Mouse (Mus musculus) forelimb bud, embryonic 11.5 days (tissue): ENCODE results near the gene Bag5.
A peak's percentile ranks its signal among the peaks of the same experiment; 100 is the strongest.

Source experiments
- DNase-seq: peaks from one replicate; pipeline ENCODE4 v3.0.0-alpha.2; 2012; ENCODE audit warnings: low read depth, low spot score

Gene Bag5

GRCm38 (mm10) chr12:111698346-111698913, 14.6 kb downstream of the Bag5 start:
- DNase-seq = no peak

DNA sequence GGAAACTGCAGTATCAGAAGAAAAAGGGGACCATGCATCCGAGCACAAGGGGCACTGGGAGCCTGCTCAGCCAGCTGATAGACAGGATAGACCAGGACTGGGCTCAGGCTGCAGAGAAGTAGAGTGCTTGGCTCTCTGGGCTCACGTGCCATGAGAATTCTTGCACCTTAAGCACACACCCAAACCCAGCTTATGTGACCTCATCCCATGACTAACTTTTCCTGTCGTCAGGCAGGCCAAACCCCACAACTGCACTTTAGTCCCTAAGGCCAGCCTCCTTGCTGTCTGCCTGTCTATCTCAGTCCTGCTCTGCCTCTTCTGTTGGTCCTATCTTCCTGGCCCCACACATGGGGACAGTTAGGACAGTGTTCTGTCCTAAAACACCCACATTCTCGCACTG, 15.3 kb downstream of the Bag5 start:
- no peak for DNase-seq

DNA sequence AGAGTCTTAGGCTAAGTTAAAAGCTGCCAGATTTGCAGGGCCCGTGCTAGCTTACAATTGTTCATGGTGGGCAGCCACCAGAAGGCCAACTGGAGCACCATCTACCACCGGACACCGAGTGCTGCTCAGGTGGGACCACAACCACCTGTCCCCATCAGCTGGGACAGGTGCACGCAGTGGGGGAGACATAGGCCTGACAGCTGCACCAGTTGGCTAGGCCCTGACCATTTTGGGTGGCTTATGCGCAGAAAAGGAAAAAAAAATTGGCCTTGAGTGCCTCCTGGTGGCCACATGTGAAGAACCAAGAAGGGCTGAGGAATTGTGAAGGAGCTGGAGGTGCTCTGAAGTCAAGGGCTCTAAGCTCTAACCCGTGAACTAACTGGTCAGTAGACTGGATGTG, 16.8 kb downstream of the Bag5 start:
- DNase-seq = peak; percentile 69

DNA sequence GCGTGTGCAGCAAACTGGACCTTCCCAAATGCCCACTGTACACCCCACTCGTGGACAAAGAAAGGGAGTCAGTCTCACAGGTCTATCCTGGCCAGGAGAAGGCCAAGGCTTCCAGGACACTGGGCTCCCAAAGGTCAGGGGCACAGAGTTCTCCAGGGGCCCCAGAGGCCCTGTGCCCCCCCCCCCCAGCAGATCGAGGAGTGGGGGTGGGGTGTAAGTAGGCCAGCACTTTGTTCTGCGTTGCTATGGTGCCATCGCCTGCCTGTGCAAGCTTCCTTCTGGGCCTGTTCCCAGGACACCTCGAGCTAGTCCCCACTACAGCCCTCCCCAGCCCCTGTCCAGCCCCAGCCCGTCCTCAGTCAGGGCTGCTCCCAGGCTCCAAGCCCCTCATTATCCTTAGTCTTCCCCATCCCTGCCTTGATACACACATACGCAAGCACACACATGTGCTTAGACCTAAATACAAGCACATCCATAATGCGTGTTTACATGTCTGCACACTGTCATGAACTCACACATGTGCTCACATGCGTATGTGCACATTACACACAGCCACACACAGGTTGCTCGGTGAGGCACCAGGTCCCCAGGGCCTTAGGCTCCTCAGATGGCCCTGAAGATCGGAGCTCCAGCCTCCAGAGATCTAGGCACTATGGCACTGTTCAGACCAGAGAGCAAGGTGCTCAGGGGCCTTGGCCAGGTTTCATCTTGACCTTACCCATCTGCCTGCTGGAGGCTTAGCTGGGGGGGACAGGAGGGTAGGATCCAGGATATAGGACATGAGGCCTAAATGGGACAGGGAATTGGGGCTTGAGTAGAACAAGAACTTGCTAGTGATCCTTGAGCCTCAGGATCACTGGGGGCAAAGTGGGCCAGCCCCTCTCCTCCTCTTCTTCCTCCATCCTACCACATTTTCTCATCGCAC, 17.9 kb downstream of the Bag5 start:
- no peak for DNase-seq

DNA sequence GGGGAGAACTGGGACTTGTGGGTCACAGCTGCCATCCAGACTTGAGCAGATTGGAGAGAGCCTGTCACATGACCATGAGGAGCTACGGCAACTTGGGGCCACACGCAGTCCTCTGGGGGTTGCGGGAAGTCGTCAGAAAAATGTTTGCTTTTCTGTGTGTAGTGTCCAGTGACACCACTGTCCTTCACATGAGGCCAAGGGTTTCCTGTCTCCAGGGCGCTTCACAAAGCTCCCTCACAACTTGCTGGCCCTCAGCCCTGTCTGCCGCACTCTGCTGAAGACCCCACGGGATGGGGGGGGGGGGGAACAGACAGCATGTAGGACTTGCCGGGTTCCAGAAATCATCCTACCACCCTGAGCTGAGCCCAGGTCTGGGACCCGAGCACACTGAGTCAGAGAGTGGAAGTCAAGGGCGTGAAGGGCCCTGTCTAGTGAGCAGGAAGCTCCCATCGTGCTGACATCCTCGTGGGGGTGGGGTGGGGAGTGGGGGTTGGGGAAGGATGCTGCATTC, 18.7 kb downstream of the Bag5 start:
- DNase-seq = no peak

DNA sequence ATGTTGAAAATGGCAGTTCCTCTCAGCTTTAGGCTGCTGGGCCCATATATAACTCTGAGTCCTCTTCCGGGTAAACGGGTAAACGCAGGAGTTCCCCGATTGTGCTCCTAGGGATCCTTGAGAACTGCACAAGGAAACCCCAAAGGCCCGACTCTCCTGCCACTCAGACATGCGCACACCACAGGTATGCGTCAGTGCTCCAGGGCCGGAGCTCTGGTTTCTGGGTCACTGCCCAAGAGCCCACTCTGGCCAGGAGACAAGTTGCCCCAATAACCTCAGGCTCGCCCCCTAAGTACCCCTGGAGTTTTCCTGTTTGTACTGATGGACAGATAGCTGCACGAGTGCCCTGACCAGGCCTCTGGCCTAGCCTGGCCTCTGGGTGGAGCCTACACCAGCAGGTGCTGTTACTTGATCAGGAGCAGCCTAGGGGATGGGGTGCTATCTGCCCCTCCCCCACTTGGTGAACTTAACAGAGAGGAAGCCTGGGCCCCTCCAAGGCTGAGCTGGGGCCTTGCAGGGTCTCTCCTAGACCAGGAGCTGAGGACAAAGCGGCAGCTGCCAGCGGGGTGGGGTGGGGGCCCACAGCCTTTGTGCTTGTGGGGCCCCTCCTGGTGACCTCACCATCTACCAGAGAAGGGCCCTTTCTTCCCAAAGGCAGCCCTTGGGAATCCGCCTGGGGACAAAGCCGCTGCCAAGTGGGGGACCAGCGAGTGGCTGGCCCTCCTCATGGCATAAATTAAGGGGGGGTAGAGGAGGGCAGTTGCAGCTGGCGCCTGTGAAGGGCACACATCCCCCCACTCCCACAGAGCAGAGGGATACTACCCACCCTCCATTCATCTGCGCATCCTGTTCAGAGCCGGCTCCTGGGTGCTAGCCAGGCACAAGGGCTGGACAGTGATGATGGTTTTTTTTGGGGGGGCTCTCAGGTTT, 19.5 kb downstream of the Bag5 start:
- DNase-seq = no peak

DNA sequence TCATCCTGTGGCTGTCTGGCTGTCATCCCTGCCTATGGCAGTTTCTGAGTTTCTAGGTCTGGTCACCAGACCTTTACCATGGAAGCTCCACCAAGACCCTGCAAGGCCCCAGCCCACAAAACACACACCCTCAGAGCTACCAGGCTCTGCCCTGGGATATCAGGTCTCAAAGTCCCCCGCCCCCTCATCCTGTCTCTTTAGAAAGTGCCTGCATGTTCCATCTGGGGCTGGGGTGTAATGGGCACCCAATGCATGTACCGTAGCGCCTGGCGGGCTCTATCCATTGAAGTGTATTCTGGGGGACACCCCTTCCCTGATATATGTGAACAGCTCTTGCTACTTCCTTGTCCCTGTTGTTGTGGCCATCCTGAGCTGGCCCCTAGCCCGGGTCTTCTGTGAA, 20.2 kb downstream of the Bag5 start:
- DNase-seq = no peak

DNA sequence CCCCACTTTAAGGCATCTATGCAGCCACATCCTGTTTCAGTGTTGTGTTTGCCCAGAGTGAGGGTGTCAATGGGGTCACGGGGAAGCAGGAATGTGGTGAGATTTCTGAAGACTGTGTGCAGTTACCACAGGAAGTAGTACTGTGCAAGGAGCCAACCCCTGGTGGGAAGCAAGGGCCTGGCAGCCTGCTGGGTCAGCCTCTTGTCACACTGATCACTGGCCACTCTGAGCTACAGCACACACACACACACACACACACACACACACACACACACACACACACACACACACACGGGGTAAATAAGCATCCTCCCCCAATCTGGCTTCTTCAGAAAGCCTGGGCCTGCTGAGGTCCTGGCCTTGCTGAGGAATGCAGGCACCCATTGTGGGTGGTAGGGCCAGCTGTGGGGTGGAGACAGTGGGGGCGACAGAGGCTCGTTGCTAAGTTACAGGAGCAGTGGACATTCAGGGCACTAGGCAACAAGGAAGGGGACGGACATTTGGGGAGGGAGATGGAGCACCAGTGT, 21.6 kb downstream of the Bag5 start:
- DNase-seq = no peak

DNA sequence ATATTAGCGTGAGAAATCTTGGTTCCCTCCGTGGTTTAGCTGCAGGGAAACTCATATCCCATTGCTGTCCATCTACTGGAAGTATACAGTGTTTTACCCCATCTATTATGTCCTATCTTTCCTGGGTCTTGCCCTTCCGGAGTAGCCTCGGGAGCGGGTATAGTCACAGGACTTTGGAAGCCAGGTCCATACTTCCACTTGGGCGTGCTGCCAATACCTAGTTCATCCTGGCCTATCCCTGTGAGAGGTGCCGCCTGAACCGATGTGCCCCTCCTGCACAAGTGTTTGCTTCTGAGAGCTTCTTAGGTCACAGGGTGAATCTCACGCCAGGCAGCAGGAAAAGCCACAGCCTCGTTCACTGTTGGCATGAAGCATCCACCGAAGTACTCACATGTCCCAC, 23.6 kb downstream of the Bag5 start:
- no peak for DNase-seq

DNA sequence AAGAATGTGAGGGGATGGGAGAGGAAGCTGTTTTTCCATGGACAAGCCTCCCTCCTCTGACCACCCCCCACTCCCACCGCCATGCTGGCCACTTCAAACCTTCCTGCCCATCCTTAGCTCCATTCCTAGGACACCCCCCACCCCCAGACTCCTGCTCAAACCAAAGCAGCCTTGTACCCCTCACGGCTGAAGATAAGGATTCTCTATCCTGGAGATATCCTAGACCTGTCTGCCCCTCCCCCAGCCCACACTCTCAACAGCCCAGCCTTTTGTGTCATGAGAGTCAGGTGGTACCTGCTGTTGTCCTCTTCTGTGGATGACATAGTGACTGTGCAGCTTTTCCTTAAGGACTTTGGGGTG, 25.0 kb downstream of the Bag5 start:
- no peak for DNase-seq

DNA sequence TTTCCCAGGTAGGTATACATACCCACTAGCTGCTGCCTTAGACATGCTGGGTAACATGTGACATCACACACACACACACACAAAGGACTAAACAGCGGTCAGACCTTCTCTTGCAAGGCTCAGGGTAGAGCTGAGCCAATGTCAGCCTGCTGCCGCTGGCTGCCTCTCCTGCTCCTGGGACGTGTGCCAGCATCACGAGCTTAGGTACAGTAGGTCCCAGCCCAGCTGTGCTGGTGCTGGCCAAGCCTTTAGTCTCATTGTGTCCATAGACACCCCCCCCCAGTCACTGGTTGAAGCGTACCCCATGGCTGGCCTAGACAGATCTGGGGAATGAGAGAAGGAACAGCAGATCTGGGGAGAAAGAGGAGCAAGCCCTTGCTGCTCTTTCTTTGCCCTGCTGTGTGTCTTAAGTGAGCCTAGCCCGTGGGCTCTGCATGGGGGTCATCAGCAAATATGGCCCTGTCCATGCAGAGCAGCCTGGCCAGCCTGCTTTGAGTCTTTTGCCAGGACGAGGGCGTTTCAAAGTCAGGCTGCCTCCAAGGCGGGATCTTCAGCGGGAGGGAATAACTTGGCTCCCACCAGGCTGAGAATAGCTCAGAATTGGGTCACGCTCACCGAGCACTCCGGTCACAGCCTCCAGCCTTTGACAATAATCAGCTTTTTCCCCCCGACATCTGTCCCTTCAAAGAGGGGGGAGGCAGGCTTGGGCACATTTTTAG, 25.5 kb downstream of the Bag5 start:
- DNase-seq = no peak

- DNase-seq = no peak
Observed at GRCm38 (mm10) chr12:111686390-111686789, 26.7 kb downstream of the Bag5 start.

GRCm38 (mm10) chr12:111682806-111683205, 30.3 kb downstream of the Bag5 start:
- DNase-seq = no peak

GRCm38 (mm10) chr12:111682003-111682402, 31.1 kb downstream of the Bag5 start:
- no peak for DNase-seq

DNA sequence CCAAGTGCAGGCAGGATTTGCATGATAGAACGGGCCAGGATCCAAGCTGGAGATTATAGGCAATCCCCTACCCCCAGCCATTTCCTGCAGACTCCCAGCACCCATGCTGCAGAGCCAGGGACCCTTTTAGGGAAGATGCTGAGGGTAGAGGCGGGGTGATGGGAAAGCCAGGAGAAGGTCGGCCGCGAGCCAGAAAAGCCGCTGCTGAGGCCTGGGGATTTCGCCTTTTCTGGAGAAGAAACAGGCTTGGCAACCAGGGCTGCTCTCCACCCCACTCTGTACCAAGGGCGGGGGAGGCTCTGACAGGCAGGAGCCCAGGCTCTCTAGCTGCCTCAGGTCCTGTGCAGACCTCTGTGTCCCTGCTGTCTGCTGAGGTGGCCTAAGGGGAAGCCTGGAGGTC, 31.8 kb downstream of the Bag5 start:
- DNase-seq = no peak

- no peak for DNase-seq
Observed at GRCm38 (mm10) chr12:111680661-111681060, 32.4 kb downstream of the Bag5 start.

DNA sequence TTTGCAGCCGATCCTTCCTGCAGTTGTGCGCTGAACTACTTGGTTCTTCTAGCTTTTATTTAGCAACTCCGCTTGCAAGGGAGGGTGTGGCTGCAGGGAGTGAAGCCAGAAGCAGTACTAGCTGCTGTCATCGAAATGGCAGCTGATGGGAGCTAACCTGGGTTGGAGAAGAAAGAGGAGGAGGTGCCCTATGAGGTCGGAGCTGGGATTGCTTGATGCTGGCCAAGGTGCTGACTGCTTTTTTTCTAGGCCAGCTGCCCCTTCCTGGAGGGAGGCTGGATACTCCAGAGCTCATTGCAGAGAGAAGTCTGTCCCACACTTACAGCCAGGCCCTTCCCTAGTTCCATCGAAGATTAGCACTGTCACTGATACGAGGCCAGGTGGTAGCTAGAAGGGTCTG, 34.1 kb downstream of the Bag5 start:
- no peak for DNase-seq

GRCm38 (mm10) chr12:111678670-111678933, 34.5 kb downstream of the Bag5 start:
- no peak for DNase-seq

GRCm38 (mm10) chr12:111677882-111678669, 35.0 kb downstream of the Bag5 start, which contains the start of gene Trmt61a:
TSS of gene Trmt61a (plus strand) at chr12:111678105.
- peak; percentile 94 for DNase-seq

DNA sequence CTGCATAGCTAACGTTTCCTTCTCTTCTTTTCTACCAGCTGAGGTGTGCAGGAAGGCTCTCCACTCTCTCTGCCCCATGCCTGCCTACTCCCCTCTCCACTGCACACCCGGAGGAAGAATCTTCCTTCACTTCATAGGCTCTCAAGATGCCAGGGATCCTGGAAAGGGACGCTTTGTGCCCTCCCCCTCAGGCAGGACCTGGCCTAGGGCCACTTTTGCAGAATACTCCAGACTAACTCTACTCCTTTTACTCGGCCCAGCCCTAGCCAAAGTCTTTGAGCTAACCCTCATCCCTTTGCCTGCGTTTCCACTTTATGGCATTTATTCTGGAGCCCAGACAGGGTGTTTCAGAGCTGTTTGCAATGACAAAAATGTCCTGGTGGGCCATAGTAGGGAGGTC, 35.6 kb downstream of the Bag5 start:
- no peak for DNase-seq
